Mouse (Mus musculus): ENCODE results near the gene Sh3d21.
"Not testable (repeated sequence)": the region's sequence is repeated elsewhere in the genome, so short reads cannot be mapped to it uniquely, and the experiment has no call there.

Gene Sh3d21

GRCm38 (mm10) chr4:126163067-126163659 is at the start of gene Sh3d21:
TSS of gene Sh3d21 (minus strand) at chr4:126163491.
- no peak for DNase-seq (ENCODE audit: low read depth, low spot score)

GRCm38 (mm10) chr4:126207081-126207480 is 43.8 kb upstream of the Sh3d21 start:
- no peak for DNase-seq (ENCODE audit: low read depth, low spot score)

- DNase-seq (ENCODE audit: low read depth, low spot score), result no peak
Measured at GRCm38 (mm10) chr4:126205386-126205785, 42.1 kb upstream of the Sh3d21 start.

- no peak for DNase-seq (ENCODE audit: low read depth, low spot score)
Measured at GRCm38 (mm10) chr4:126204661-126205230, 41.5 kb upstream of the Sh3d21 start.

GRCm38 (mm10) chr4:126204016-126204415 is 40.7 kb upstream of the Sh3d21 start:
- DNase-seq (ENCODE audit: low read depth, low spot score), result no peak

- DNase-seq (ENCODE audit: low read depth, low spot score), result no peak
Measured at GRCm38 (mm10) chr4:126203336-126203895, 40.1 kb upstream of the Sh3d21 start.

- DNase-seq (ENCODE audit: low read depth, low spot score), result peak; percentile 98
Measured at GRCm38 (mm10) chr4:126202303-126203181, 39.3 kb upstream of the Sh3d21 start, which contains the start of gene Thrap3. TSS of gene Thrap3 (minus strand) at chr4:126202760.

- DNase-seq (ENCODE audit: low read depth, low spot score), result peak; percentile 13
Measured at GRCm38 (mm10) chr4:126201514-126202302, 38.4 kb upstream of the Sh3d21 start.

GRCm38 (mm10) chr4:126200656-126201055 is 37.4 kb upstream of the Sh3d21 start:
- no peak for DNase-seq (ENCODE audit: low read depth, low spot score)

- no peak for DNase-seq (ENCODE audit: low read depth, low spot score)
Measured at GRCm38 (mm10) chr4:126200036-126200435, 36.7 kb upstream of the Sh3d21 start.

- DNase-seq (ENCODE audit: low read depth, low spot score), result no peak
Measured at GRCm38 (mm10) chr4:126199556-126199955, 36.3 kb upstream of the Sh3d21 start.

GRCm38 (mm10) chr4:126197485-126197884 is 34.2 kb upstream of the Sh3d21 start:
- no peak for DNase-seq (ENCODE audit: low read depth, low spot score)

- DNase-seq (ENCODE audit: low read depth, low spot score), result no peak
Measured at GRCm38 (mm10) chr4:126194916-126195315, 31.6 kb upstream of the Sh3d21 start.

- no peak for DNase-seq (ENCODE audit: low read depth, low spot score)
Measured at GRCm38 (mm10) chr4:126194216-126194615, 30.9 kb upstream of the Sh3d21 start.

GRCm38 (mm10) chr4:126190636-126191035 is 27.3 kb upstream of the Sh3d21 start:
- no peak for DNase-seq (ENCODE audit: low read depth, low spot score)

GRCm38 (mm10) chr4:126187096-126187495 is 23.8 kb upstream of the Sh3d21 start:
- DNase-seq (ENCODE audit: low read depth, low spot score), result no peak

- no peak for DNase-seq (ENCODE audit: low read depth, low spot score)
Measured at GRCm38 (mm10) chr4:126183034-126183433, 19.7 kb upstream of the Sh3d21 start.

- peak; percentile 29 for DNase-seq (ENCODE audit: low read depth, low spot score)
Measured at GRCm38 (mm10) chr4:126181170-126181957, 18.1 kb upstream of the Sh3d21 start.

- not testable (repeated sequence) for DNase-seq (ENCODE audit: low read depth, low spot score)
Measured at GRCm38 (mm10) chr4:126175980-126176379, 12.7 kb upstream of the Sh3d21 start.

GRCm38 (mm10) chr4:126173800-126174199 is 10.5 kb upstream of the Sh3d21 start:
- DNase-seq (ENCODE audit: low read depth, low spot score), result no peak

GRCm38 (mm10) chr4:126170737-126171136 is 7.4 kb upstream of the Sh3d21 start:
- not testable (repeated sequence) for DNase-seq (ENCODE audit: low read depth, low spot score)
